Mouse (Mus musculus) hindbrain, postnatal 0 days (tissue): ENCODE data around the gene Col24a1. TPM values are rescaled to one million over a fixed set of nuclear protein-coding genes. Genes with fewer than 3 reads are reported as not detected.
A peak's percentile ranks its signal among the peaks of the same experiment; 100 is the strongest.

ENCODE experiments used
- ATAC-seq: fragments of 200-750 bp; cut with Nextera tagmentation; 2 replicates; pipeline ENCODE4 v1.8.0; 2017; ENCODE audit warnings: mild to moderate bottlenecking, moderate TSS enrichment, moderate library complexity
- DNase-seq: peaks from one replicate; pipeline ENCODE4 v3.0.0-alpha.2; 2015; ENCODE audit warnings: low spot score
- H3K27ac ChIP-seq: fragments of 300-500 bp; sonication (generic); 2 replicates; pipeline ENCODE4 v1.5.1; 2014; ENCODE audit warnings: mild to moderate bottlenecking
- H3K27me3 ChIP-seq: fragments of 300-500 bp; sonication (generic); 2 replicates; pipeline ENCODE4 v1.6.1; 2014; ENCODE audit warnings: low read length, mixed read lengths; ENCODE audit not compliant: insufficient read depth
- H3K36me3 ChIP-seq: fragments of 300-500 bp; sonication (generic); 2 replicates; pipeline ENCODE4 v1.6.1; 2014; ENCODE audit warnings: low read length, mixed read lengths; ENCODE audit not compliant: insufficient read depth
- H3K4me1 ChIP-seq: fragments of 300-500 bp; sonication (generic); 2 replicates; pipeline ENCODE4 v1.6.1; 2014; ENCODE audit warnings: antibody characterized with exemption, low read length, mixed read lengths; ENCODE audit not compliant: insufficient read depth
- H3K4me2 ChIP-seq: fragments of 300-500 bp; sonication (generic); 2 replicates; pipeline ENCODE4 v1.6.1; 2014; ENCODE audit warnings: low read depth, mild to moderate bottlenecking, low read length, moderate library complexity, mixed read lengths
- H3K4me3 ChIP-seq: fragments of 300-500 bp; sonication (generic); 2 replicates; pipeline ENCODE4 v1.5.1; 2014; ENCODE audit warnings: low read length
- H3K9ac ChIP-seq: fragments of 300-500 bp; sonication (generic); replicated peaks from 2 replicates; pipeline ENCODE4 v1.6.1; 2014; ENCODE audit warnings: mild to moderate bottlenecking, low read length, moderate library complexity, mixed read lengths
- H3K9me3 ChIP-seq: fragments of 300-500 bp; sonication (generic); 2 replicates; pipeline ENCODE4 v1.6.1; 2016; ENCODE audit warnings: low read length, mixed read lengths
- CTCF ChIP-seq: IDR thresholded peaks from 2 replicates; pipeline ENCODE4 v1.5.1; 2016; ENCODE audit warnings: antibody characterized with exemption, control low read depth, low read depth
- WGBS: fragments of 180-500 bp; shearing (Covaris S2); extraction: QIAGEN DNeasy Blood & Tissue Kit; methylation state at CpG from one replicate; pipeline ENCODE4 v1.1.7; 2014; 5-methylcytosine and 5-hydroxymethylcytosine counted together
- polyA plus RNA-seq: library from polyadenylated mRNA; unstranded; fragments of >200 nt; fragmentation: Nextera tagmentation; extraction: Ambion mirVana; gene quantifications from 2 replicates; pipeline ENCODE4 v1.2.1, GENCODE M21; 2015
- total RNA-seq: library from RNA; depleted of rRNA; stranded (reverse); fragments of >200 nt; gene quantifications from 2 replicates; pipeline ENCODE4 v1.2.3, GENCODE M21; 2014

Col24a1 gene
- total and polyA plus RNA-seq, 2 experiments from 2014 or later: 1.0 to 1.4 TPM

- TF ChIP-seq CTCF: no peak
- H3K4me3 ChIP-seq: no peak overlapping the region
- ATAC-seq: peak; percentile 56; the same call in 1 of the 2 replicates
- no peak overlapping the region for H3K9ac ChIP-seq
- no peaks in the 10 kb centered on the region; the same call in 1 of the 2 replicates for H3K4me1 ChIP-seq
- WGBS: 60% methylated on average over 10 of the region's 10 CpGs
- peak; percentile 20 for DNase-seq
- H3K27ac ChIP-seq: peak overlapping the region; percentile 45; the same call in 1 of the 2 replicates
- no peaks in the 10 kb centered on the region for H3K27me3 ChIP-seq
- no peaks in the 10 kb centered on the region for H3K9me3 ChIP-seq
- H3K4me2 ChIP-seq: no peak overlapping the region
- no peaks in the 10 kb centered on the region for H3K36me3 ChIP-seq
Observed at GRCm38 (mm10) chr3:145548441-145549415, 256.5 kb downstream of the Col24a1 start.

- peak; percentile 32 for DNase-seq
Observed at GRCm38 (mm10) chr3:145550216-145550615, 257.9 kb downstream of the Col24a1 start.

GRCm38 (mm10) chr3:145554388-145554787, 262.1 kb downstream of the Col24a1 start:
- H3K27me3 ChIP-seq: no peaks in the 10 kb centered on the region
- H3K9me3 ChIP-seq: no peaks in the 10 kb centered on the region
- no peak overlapping the region for H3K9ac ChIP-seq
- H3K36me3 ChIP-seq: no peaks in the 10 kb centered on the region
- H3K4me1 ChIP-seq: no peaks in the 10 kb centered on the region
- H3K27ac ChIP-seq: no peak overlapping the region
- DNase-seq: no peak
- 83% methylated on average over 2 of the region's 2 CpGs for WGBS
- TF ChIP-seq CTCF: no peak
- H3K4me2 ChIP-seq: no peak overlapping the region
- ATAC-seq: no peak
- H3K4me3 ChIP-seq: no peak overlapping the region

More at GRCm38 (mm10) chr3:145550216-145550615, 257.9 kb downstream of the Col24a1 start:
- H3K27ac ChIP-seq: 0 out of 2 replicates have a peak overlapping the region, but pooled peaks have one; percentile 48
- no peaks in the 10 kb centered on the region; the same call in 1 of the 2 replicates for H3K4me1 ChIP-seq
- H3K4me3 ChIP-seq: no peak overlapping the region
- H3K36me3 ChIP-seq: no peaks in the 10 kb centered on the region
- H3K27me3 ChIP-seq: no peaks in the 10 kb centered on the region
- no peak for ATAC-seq
- TF ChIP-seq CTCF: no peak
- H3K9ac ChIP-seq: no peak overlapping the region
- no peak overlapping the region for H3K4me2 ChIP-seq
- H3K9me3 ChIP-seq: no peaks in the 10 kb centered on the region
- WGBS: 59% methylated on average over 3 of the region's 3 CpGs

- H3K27me3 ChIP-seq: no peaks in the 10 kb centered on the region
- no peak overlapping the region for H3K4me3 ChIP-seq
- H3K27ac ChIP-seq: no peak overlapping the region
- WGBS: 92% methylated on average over 10 of the region's 10 CpGs
- no peak overlapping the region for H3K9ac ChIP-seq
- no peaks in the 10 kb centered on the region for H3K36me3 ChIP-seq
- no peaks in the 10 kb centered on the region for H3K9me3 ChIP-seq
- ATAC-seq: no peak
- no peak overlapping the region for H3K4me2 ChIP-seq
- no peaks in the 10 kb centered on the region for H3K4me1 ChIP-seq
- DNase-seq: no peak
- TF ChIP-seq CTCF: no peak
Observed at GRCm38 (mm10) chr3:145556206-145556605, 263.9 kb downstream of the Col24a1 start.

GRCm38 (mm10) chr3:145559675-145560074, 267.4 kb downstream of the Col24a1 start:
- Histone ChIP-seq H3K4me1 (no peaks in the 10 kb centered on the region), H3K4me3 (no peak overlapping the region), H3K27ac (no peak overlapping the region), H3K4me2 (no peak overlapping the region), H3K9ac (no peak overlapping the region), H3K27me3 (no peaks in the 10 kb centered on the region), H3K36me3 (no peaks in the 10 kb centered on the region), H3K9me3 (no peaks in the 10 kb centered on the region)
- 91% methylated on average over 5 of the region's 5 CpGs for WGBS
- TF ChIP-seq CTCF: no peak
- ATAC-seq: no peak
- DNase-seq: no peak

GRCm38 (mm10) chr3:145560117-145560516, 267.8 kb downstream of the Col24a1 start:
- Histone ChIP-seq H3K27me3 (no peaks in the 10 kb centered on the region), H3K36me3 (no peaks in the 10 kb centered on the region), H3K9ac (no peak overlapping the region), H3K27ac (no peak overlapping the region), H3K9me3 (no peaks in the 10 kb centered on the region), H3K4me2 (no peak overlapping the region), H3K4me1 (no peaks in the 10 kb centered on the region), H3K4me3 (no peak overlapping the region)
- ATAC-seq (no peak), DNase-seq (no peak)
- no peak for TF ChIP-seq CTCF
- WGBS: 83% methylated on average over 4 of the region's 4 CpGs
